Mouse (Mus musculus) testis, postnatal 10 days (tissue): ENCODE measurements at regions not wholly inside any gene's neighbourhood (a gene's known extent, or its start where the extent isn't known, plus 50 kb on each side); places are given as distances from the start of the nearest gene placed in this dataset.
A peak's percentile ranks its signal among the peaks of the same experiment; 100 is the strongest.

Experiments
- DNase-seq: peaks from one replicate; pipeline ENCODE4 v3.0.0; 2021; ENCODE audit warnings: low spot score

DNA sequence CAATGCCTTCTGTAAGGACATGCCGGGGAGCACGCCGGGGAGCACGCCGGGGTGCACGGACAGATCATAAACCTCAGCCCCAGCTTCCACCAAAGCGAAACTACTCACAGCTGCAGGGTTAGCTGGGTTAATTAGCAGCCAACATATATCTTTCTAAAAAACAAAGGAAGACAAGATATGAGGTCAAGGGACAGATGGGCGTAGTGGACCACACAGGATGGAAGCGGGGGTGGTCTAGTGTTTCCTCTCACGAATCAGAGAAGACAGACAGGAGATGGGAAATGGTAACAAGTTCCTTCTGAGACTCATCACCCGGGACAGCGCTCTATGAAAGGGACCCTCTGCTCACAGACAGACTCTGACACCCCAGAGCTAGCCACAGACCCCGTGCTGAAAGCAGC, 60.0 kb upstream of the Ajap1 start:
- DNase-seq: no peak

DNA sequence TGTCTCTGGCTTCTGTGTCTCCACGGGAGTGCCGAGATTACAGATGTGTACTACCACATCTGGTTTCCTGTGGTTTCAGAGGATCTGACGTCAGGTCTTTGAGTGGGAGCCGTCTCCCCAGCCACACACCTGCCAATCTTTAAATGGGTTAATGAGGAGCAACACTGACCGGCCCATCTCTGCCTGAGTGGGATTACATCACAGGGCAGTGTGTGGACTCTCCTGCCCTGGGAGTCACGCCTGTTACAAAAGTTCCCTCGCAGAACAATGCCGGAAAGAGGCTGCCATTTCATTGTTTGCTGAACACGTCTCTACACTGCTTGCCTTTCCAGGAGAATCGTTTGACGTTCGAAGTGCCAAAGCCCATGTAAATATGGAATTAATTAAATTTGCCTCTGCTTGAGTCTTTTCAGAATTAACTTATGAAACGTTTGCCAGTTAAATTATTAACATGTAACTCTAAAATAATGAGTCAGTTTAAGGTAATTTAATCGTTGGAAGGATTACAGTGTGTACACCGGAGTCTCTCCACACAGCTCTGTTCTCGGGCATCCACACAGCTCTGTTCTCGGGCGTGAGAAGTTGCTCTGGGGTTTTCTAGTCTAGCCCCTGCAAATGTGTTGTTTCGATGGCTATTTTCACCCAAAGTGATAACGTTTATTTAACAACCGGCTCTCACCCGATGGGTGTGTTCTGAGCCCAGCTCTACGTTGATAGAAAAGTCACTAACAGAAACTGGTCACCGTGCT, 61.5 kb upstream of the Ajap1 start:
- DNase-seq: no peak

DNA sequence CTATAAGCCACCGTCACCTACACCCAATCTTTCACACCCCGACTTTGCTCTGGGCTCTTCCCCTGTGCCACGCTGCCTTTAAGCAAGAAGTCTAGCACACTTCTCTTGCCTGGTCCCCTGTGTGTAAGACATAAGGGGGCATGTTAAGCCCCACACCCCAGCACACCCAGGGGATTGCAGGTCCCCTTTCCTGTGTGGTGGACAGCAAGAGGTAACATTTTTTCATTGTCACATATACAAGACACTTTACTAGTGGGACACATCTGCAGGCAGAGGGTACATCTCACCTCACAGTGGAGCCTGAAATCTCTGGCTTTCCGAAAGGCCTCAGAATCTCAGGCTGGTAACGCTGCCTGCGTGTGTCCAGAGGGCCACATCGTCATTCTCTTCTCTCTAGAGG, 64.1 kb upstream of the Ajap1 start:
- no peak for DNase-seq

DNA sequence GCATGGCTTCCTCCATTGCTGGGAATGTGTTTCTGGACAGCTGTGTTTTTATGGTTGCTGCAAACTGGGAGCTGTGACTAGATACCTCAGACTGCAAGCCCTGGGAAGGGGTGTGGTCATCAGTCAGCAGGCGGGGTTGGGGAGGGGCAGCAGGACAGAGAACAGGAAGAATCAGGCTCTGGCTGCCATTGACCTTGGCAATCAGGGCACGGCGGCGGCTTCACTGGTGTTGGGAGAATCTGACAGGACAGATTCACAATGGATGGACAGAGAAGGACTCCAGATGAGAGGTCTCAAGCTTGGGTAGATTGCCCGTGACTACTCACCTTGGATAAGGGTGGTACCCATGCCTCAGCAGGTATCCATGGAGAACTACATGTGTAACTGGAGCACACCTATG, 64.5 kb upstream of the Ajap1 start:
- DNase-seq: no peak

DNA sequence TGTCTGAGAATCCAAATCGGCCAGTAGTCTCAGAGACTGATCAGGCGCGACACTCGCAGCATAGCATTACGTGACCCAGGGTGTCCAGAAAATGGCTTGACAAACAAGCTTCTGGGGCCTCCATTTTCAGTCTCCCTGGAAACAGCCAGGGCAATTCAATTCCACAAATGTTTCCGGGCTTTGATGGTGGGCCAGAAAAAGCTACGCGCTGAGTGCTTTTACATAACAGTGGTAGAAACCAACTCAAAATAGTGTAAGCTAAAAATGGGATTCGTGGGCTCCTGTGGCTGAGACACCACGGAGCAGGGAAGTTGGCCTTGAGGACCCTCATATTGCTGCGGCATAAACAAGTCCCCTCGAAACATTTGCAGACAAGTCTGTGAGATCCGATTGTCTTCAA, 65.3 kb upstream of the Ajap1 start:
- DNase-seq: no peak

DNA sequence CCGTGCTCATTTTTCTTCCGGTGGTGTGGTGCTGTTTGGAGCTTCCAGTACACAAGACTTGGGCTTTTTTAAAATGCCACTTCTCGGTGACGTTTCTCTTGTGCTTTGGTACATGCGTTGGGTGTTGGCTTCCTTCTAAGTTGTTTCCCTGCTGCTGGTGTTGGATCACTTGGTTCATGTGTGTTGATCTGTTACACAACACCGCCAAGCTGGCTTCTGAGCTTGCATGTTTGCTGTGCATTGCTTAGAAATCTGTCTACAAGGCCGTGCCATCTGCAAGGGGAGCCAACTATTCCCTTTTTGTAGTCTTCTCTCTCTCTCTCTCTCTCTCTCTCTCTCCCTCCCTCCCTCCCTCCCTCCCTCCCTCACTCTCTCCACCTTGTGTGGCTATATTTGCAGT, 68.7 kb upstream of the Ajap1 start:
- DNase-seq: no peak

DNA sequence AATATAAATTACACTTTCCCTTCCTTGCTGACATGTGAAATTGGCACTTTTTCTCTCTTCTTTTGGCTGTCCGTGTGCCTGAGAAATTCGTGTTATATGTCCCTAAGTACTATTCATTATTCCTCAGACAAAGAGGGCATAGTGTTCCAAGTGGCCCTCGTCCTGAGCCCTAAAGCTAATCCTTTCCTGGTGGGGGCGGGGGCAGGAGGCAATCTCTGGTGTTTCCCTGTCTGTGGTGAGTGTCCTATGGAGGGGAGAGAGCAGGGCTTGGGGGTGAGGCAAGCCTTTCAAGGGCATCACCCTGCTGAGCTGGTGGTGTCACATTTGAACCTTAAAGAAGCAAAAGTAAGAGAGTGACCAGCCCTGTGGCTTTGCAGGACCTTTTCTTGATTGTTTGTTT, 69.9 kb upstream of the Ajap1 start:
- no peak for DNase-seq

DNA sequence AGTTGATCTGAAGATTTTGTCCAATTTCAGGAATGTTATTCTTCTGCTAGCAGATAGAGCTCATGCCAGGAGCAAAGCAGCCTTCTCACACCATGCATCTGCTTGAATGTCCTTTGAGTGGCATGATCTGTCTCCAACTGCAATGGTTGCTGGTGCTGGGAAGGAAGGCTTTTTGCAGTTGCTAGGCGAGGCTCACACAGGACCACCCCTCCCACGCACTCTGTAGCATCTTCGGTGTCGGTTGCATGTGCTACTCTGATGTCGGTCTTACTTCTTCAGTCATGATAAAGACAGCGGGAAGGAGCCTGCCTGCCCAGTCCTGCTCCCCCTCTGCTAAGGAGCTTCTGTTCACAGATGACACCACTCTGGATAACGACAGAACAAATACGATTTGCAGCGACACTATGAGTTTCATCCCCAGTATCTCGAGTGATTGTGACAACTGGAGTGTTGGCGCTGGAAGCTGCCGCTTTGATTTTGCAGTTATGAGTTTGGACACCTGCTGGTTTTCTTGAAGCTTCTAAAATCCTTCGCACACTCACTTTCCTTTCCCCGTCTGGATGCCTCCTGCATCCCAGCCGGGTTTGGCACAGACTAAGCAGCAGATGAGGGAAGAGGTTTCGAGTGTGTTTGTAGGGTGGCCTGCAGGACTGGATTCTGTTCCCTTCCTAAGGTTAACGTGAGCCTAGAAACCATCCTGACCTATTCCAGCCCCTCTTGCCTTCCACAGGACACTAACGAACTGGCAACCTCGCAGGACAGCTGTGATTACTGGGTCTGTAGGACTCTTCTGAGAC, 75.4 kb upstream of the Ajap1 start:
- DNase-seq: no peak

DNA sequence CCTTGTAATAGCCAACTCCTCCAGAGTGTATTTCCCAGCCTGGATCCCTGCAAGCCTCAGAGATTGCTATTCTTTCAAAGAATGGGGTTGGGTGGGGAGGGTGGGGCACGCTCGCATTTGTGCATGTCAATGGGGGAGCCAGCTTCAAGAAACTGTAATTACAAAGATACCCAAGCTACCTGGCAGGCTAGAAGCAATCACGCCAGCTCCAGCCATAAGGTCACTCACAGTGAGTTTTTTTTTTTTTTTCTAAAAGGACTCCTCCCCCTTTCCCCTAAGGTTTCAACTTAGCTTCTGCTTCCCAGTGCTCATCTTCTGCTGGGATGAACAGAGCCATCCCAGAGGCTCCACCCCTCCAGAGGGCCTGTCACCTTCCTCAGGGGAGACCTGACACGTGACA, 77.0 kb upstream of the Ajap1 start:
- DNase-seq: no peak

DNA sequence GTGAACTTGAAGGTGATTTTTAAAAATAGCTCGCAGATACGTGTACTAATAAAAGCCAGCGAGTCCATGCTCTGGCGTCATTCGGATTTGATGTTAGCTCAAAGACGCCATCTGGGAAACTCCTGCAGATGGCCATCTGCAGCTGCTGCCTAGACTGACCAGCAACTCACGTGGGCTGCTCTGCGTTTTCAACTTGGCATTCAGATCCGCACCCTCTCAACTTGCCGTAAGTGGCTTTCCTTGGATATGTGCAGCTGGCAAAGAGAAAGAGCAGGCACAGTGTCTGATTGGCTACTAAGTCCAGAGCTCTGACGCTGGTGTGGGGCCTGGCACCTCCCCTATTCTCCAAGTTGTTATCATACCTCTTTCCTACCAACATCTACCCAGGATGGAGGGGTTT, 77.6 kb upstream of the Ajap1 start:
- DNase-seq: no peak

DNA sequence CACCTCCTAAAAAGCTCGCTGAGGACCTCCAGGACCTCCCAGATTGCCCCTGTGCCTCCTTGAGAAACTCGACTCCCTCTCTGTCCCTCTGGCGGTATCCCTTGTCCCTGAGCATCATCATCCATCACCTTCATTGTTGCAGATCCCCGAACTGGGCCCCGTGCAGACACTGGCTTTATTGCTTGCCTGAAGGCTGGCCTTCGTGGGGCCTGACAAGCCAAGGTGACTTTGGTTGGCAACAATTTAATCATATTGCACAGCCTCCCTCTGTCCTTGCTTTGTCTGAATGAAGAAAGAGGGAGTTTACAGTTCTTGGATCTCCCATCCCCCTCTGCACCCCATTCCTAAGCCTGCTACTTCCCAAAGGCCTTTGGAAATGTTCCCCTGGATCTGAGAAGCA, 78.3 kb upstream of the Ajap1 start:
- DNase-seq: no peak

DNA sequence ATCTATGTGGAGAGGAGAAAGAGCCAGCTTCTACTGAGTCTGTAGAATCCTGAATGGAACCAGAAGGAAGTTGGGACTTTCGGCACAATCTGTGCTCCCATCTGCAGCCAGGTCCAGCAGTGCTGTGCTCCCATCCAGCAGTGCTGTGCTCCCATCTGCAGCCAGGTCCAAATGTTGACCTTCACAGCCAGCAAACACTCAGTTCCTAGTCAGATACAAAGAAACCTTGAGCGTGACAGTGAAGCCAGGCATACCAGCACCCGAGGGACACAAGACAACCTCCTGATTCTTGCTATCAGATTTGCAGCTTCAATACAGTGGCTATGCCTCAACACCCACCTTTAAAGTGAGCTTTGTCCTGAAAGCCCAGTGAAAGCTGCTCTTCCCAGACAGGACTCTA, 79.4 kb upstream of the Ajap1 start:
- DNase-seq: no peak

DNA sequence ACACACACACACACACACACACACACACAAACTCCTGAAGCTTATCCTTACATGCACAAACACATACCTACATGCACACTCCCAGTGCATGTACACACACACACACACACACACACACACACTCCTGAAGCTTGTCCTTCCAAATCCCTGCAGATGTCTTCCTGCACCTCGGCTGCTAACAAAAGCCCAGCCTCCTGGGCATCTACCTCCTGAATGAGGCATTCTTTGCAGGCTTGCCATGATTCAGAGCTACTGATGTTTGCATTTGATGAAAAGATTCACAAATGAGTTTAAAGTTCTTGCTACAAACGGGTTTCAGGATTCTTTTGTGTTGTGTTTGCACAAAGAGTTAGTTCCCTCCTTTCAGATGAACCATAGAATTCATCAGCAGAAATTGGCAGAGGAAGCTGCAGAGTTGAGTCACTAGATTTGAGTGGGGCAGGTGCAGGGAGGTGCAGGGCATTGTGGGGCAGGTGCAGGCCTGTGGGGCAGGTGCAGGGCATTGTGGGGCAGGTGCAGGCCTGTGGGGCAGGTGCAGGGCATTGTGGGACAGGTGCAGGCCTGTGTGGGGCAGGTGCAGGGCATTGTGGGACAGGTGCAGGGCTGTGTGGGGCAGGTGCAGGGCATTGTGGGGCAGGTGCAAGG, 84.8 kb upstream of the Ajap1 start:
- DNase-seq: no peak

DNA sequence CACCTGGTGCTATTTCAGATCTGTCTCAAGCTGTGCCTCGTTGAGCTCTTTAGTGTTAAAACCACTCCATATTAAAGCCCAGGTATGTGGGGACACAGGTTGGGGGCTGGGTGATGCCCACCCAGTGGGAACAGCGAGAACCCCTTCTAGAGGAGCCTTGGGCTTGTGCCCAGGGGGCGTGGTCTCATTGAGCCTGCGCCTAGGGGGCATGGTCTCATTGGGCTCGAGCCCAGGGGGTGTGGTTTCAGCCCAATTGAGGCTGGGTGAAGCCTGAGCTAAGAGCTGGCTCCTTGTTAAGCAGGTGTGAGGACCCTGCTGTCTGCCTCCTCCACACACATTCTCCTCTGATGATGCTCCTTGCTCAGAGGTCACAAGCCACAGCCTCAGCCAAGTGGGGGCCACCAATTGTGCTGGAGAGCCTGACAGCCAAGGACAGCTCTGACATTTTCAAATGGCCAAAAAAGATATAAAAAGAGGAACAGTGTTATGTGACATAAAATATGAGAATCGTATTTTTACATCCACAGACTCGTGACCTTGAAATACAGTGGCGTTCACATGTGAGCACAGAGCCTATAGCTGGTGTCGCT, 90.7 kb upstream of the Ajap1 start:
- peak; percentile 54 for DNase-seq

DNA sequence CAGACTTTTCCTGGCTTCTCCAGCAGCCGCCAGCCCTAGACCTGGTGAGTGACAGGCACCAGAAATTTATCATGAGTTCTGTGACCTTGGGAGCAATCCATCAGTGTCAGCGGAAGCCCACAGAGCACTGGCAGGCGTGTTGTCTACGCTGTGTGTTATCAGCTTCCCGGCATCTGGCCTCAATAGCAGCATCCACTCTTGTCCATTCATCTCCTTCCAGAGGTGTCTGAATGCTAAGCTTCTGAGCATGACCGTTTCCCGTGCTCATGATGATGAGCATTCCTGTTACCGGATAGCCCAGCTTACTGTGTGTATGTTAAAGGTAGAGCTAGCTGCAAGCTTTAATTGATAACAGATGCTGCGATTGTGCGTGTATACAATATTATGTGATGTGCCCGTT, 110.7 kb upstream of the Ajap1 start:
- no peak for DNase-seq

DNA sequence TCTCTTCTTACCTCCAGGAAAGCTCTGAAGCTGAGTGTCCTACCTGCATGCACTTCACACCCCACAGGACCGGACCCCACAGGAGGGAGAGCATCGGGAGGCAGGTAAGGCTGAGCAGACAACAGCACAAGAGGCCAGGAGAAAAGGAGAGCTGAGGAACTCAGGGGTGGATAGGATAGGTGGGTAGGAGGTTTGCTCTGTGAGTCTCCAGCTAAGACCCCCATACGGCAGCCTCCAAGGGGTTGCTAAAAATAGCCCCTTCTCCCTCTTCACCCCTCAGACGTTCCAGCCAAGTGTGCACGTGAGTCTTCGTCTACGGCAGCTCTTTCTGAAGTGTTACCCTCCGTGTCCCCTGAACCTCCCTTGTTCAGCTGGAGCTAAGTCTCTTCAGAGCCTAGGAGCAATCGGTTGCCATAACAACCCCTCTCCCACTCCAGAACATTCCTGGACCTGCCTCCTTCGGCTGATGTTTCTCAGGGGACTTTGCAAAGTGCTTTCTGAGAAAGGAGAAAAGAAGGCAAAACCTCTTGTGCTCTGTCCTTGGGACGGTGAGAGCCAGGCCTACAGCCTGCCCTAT, 117.3 kb upstream of the Ajap1 start:
- no peak for DNase-seq

DNA sequence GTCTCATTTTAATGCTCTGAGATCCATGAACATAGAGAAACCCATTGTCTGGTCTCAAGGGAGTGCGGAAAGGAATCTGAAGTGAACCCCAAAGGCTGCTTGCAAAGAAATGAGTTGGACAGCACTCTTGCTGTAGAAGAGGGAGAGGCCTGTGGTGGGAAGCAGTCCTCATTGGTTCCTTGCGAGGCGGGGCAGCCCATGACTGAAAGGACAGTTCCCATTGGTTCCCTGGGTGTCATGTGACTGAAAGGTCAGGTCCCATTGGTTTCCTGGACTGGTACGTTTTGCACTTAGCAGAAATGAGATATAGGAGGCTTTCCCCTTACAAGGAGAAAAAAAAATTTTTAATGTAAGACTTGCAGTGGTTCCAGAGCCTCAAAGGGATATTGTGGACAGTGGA, 119.9 kb upstream of the Ajap1 start:
- no peak for DNase-seq

DNA sequence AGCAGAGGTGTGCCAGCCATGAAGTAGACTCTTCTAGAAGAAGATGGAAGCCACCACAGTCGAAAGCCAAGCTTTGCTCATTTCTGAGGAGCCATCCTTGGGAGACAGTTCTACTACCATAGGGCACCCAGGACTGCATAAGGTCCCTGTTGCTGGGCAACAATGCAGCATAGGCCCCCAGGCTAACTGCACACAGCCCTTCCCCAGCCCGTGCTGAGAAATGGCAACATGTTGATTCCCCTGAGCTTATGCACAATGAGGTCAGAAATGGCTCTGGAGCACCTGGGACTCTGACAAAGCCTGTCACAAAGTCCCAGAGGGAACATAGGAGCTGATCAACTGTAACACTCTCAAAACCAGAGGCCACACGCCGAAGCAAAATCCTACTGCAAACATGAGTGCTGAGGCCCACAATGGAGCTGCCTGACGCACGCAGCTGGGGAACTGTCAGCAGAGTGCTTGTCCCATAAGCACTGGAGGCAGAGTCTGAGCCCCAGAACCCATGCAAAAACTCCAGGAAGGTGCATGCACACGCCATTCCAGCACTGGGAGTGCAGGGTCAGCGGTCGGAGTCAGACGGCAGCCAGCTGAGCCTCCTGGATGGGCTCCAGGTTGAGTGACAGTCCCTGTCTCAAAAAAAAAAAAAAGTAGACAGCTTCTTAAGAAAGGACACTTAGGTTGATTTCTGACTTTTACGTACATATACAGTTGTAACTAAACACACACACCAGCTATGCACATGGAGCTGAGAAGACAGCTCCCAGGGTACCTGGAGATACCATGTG, 120.6 kb upstream of the Ajap1 start:
- no peak for DNase-seq

DNA sequence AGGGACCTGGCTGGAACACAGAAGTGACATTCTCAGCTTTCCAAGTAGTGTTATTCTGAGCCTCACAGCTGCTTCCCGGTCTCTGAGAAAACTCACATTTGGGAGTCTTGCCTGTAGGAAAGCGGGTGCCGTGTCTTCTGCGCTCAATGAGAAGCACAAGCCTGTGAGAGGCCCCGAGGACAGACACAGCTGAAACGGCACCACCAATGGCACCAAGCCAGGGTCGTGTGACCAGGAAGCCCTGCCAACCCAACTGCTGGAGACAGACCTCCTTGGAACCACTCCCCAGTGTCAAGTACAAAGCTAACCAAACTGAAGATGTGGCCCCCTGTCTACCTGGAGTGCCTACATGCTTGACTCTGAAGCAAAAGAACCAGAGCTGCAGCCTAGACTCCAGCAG, 121.3 kb upstream of the Ajap1 start:
- peak; percentile 58 for DNase-seq

DNA sequence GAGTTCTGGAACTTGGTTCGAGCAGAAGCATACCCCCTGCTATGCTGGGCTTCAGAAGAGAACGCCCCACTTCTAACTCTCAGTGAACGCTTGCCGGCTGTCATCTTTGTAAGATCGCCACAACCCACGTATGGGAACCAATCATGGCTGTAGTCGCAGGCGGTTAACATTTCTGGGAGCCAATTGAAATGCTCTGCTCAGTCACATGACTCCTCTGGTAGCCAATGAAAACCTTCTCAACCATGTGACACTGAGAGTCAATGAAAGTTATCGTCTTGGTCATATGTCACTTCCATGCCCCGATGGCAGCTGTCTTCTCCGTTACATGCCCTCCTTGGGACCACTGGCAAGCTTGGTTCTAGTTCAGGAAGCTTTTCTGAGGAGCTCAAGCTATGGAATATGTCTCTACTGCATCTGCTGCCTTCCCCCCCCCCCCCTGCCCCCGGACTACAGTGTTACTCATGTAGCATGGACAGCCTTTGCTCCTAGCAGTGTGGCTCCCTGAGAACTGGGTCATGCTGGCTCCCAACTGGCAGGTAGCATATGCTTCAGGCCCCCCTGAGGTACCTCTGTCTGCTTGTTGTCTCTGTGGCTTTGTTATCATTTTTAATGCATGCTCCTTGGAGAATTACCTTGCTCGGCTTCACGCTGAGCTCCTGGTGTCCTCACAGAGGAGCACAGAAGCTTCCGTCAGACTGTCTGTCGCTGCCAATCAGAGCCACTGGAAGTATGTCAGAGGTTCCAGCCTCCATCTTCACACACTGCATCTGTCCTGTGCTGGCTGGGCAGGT, 122.3 kb upstream of the Ajap1 start:
- no peak for DNase-seq

DNA sequence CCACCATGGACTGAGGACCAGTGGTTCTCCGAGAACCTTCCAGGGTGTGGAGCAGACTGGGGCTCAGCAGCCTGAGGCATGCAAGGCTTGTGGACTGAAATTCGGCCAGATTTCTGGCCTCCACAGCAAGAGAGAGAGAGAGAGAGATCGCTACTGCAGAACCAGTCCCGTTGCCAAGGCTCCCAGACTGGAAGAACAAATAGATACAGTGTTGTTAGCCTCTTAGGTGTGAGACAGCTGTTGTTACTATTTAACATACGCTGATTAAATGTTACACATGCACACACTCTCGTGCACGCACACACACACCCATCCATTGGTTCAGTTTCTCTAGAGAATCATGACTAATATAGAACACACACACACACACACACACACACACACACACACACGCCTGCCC, 133.4 kb upstream of the Ajap1 start:
- no peak for DNase-seq
